Mouse (Mus musculus) retina, adult 2 months (tissue): ENCODE results near the gene Reln.

Experiments
- DNase-seq: peaks from one replicate; pipeline ENCODE4 v3.0.0-alpha.2; 2012; ENCODE audit warnings: low read depth, low spot score

Reln gene

DNA sequence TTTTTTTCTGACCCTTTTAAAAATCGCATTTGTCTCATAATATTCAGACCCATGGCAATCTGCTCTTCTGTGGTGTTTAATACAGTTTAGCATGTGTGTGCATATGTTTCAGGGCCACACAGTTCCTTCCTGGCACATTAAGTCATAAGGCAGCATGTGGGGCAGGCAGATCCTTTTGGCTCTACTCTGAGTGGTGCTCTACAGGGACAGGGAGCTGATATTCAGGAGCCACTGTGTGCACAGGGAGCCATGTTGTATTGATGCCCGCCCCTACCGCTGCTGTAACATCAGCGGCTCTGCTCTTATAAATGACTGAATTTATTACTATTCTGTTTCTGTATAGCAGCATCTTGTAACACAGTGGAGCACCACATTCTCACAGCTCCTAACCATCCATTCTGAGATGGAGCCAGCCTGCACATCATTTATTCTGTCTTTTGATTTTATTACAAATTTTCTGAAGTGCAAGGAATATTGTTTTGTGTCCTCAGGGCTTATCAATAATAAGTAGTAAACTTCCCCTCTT is 410.3 kb downstream of the Reln start:
- no peak for DNase-seq

DNA sequence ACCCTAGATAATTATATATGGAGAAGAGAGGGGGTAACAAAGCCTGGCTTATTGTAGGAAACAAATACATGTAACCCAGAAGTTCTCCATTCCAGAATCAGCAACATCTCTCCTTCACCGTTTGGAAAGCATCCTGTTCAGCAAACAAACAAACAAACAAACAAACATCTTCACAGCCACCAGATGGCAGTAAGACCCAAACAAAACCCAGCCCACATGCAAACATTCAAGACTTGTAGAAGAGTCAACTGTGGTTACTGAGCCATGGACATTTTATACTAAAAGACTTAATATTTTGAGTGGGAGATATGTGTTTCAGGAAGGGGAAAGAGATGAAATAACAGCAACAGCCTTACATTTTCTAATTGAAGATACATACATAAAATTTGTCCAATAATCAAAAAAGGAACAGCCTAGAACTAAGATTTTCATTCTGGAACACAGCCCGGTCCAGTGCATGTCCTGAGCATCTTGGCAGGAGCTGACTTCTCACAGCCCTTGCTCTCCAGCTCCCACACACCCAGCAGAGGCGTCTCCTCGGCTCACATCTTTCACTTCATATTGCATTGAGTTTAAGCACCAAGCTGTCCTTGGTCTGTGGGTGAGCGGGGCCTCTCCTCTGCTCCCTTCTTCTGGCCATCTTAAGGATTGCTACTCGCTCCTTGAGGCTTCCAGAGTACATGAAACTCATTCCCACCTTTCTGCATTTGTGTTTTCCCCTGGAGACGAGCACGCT is 411.0 kb downstream of the Reln start:
- DNase-seq, result peak; percentile 26

GRCm38 (mm10) chr5:21931151-21931550 is 413.4 kb downstream of the Reln start:
- no peak for DNase-seq

DNA sequence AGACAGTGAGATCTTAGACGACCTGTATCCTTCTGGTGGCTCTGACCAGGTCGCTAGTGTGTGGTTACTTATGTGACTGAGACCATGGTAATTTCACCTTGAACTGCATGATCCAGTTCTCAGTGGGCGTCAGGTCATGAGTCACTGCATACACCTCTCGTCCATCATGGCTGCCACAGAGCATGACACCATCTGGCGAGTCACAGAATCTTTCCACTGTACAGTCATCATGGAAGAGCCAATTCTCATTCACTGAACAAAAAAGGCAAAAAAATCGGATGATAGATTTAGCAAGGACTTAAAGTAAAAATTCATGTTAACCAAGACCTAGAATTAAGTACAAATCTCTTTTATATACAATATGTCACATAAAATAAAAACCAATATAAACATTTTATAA is 424.2 kb downstream of the Reln start:
- DNase-seq, result no peak

GRCm38 (mm10) chr5:21919281-21919780 is 425.2 kb downstream of the Reln start:
- no peak for DNase-seq

DNA sequence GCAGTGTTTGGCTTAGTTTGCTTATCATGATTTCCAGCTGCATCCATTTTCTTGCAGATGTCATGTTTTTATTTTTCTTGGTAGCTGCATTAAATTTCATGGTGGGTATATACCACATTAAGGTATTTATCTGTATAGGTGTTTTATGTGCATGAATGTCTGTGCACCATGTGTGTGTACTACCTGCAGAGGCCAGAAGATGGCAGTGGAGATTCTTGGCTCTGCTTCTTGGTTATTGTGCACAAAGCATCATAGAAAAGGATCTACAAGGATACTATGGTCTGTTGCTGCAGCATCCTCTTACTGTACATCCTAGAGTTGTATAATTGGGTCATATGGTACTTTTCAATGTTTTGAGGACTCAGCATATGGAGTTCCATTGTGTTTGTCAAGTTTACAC is 428.5 kb downstream of the Reln start:
- DNase-seq, result no peak

DNA sequence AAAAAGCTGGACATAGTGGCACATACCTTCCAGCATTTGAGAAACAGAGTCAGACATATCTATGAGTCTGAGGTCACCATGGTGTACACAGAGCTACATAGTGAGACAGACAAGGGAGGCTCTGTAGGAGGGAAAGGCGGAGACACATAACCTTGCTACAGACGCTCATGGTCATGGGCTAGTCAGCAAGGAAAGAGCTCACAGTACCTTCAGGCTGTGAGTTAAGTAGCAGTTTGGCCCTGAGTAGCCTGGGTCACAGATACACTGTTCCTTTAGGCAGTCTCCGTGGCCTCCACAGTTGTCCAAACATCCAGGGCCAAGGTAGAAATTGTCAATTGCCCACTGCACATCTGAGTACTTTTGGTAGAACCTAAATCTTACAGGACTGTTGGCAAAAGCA is 429.7 kb downstream of the Reln start:
- DNase-seq, result no peak

- no peak for DNase-seq
These were observed 431.5 kb downstream of the Reln start for GRCm38 (mm10) chr5:21912835-21913530.

DNA sequence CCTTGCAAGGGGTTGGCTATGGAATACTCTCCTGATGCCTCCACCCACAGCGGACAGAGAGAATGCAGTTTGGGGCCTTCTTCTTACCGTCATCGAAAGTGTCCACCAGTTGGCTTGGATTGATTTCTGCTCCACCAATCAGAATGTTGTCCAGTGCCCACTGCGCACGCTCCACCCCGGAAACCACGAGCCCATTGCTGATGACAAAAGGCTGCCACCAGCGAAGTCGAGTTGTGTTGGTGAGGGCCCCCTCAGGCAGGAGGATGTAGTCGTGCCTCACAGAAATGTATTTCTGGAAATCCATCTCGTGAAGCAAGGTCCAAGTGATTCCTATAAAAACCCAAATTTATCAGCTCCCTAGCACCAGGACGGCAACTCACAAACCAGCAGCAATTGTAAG is 433.8 kb downstream of the Reln start:
- DNase-seq, result no peak

DNA sequence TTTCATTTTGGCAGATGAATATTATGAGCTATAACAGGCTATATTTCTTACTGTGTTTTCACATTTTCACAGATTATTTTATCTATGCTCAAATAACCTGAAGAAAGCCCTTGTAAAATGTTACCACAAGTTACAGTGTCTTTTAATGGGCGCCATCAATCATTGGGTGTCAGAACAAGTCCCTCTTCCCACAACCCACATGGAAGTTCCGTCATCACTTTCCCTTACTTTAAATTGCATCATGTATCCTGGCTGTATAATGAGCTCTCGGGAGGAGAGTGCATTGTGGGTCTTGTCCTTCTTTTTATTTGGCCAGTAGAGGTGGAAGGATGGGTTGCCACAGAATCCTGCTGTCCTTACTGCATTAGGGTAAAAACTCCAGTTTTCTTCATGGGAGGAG is 434.8 kb downstream of the Reln start:
- DNase-seq, result no peak

GRCm38 (mm10) chr5:21901411-21901810 is 443.1 kb downstream of the Reln start:
- DNase-seq, result no peak

GRCm38 (mm10) chr5:21900891-21901290 is 443.6 kb downstream of the Reln start:
- DNase-seq, result no peak

DNA sequence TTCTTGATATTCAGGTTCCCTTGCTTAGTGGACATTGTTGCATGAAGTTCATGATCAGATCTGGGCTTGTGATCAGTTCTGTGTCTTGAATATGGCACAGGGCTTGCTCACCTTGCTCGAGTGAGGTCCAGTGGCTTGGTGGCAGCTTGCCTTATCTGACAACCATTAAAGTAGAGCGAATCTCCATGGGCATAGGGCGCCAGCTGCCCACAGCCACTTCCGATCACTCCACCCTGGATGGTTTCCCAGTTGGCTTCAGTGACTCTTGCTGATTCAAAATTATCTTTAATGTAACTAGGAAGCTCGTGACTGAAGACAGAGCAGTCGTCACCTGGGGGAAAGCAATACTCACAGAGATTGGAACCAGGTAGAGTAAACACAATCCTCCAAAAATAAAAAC is 445.6 kb downstream of the Reln start:
- no peak for DNase-seq

DNA sequence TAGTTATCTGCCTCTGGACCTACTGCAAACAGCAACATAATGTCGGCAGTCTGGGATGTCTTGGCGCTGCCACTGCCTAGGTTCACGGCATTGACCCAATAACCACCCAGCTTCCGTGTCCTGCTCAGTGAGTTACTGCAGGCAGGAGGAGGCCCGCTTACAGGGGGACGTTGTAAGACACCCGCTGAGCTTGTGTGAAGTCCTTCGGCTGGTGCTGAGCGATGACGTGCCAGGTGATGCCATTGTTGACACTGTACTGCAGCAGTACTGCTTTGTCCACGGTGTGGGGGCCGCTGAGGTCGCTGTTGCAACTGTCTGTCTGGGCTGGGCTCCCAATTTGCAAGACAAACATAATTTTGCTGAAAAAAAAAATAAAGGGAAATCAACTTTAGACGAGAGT is 447.9 kb downstream of the Reln start:
- DNase-seq, result no peak

GRCm38 (mm10) chr5:21894168-21894567 is 450.3 kb downstream of the Reln start:
- no peak for DNase-seq

DNA sequence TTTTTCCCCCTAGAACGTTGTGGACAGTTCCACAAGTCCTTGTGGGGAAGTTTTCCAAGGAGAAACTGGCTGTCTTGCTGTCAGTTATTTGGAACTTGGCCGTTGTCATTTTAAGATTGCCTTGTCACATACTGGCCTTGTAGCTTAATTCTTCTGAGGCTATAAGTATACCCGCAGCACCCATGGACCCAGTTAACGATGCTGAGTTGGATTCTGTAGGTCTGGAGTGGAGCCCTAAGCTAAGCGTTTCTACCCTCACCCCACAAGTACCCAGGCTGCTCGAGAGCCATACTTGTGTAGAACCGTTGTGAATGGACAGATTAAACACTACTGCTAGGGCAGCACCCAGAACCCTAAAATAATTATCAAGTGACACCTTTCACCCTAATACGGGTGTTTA is 477.8 kb downstream of the Reln start:
- DNase-seq, result no peak

DNA sequence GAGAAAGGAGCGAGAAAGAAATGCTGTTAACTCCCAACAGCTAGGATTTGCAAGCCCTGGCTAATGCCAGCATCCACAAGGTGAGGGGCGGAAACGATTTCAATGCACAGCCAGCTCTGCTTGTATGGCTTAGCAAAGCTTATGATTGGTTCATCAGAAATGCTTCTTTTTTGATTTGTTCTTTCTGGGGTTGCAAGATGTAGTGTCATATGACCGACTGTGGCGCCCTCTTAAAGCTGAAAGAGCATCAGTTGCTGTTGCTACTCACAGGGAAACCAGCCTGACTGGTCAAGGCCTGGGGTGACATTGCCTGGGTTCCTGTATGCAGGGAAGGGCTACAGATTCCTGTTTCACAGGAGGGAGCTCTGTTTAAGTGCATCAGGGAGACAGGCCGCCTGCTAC is 478.2 kb downstream of the Reln start:
- DNase-seq, result no peak

DNA sequence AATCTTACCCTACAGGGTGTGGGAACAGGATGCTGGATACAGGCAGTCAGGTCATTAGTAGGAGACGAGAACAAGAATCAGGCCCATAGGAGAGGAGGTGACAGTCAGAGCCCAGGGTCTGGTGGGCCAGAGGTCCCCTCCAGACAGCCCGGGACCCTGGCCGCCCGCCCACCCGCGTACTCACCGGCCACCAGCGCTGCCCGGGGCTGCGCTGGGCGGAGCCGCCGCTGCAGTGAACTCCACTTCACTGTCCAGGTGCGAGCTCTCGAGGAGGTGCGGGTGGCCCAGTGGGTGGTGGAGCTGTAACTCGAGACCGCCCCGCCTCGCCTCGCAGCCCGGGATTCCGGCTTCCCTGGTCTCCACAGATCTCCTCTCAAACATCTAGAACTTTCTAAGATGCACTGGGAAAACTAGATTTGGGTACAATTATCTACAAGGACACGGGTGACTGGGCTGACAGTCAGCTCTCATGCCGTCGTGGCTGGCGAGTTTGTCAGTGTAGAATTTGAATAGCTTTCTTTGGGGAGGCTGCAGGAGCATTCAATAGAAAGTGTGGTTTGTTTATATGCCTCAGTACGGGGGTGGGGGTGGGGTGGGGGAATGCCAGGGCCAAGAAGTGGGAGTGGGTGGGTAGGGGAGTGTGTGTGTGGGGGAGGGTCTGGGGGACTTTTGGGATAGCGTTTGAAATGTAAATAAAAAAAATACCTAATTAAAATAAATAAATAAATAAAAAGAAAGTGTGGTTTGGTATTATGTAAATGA is 479.0 kb downstream of the Reln start, which contains the start of gene Slc26a5:
Gene Slc26a5 (minus strand): TSS at position 259 of the 762 bp plus-strand sequence.
- no peak for DNase-seq

DNA sequence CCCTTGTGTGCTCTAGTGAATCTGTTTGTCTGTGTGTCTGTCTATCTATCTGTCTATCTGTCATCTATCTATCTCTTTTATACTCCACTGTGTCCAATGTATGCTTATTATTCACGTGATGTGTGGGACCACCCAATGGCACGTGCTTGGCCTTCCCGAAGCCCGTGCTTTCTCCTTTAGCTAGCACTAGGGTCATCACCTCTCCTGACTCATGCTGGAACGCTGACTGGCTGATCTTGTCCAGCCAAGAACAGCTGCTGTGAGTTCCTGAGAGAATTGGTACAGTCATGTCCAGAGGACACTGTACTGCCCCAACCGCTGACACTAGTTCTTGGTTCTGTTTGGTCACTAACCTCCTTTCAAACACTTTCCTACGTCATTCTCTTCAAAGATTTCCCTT is 485.8 kb downstream of the Reln start:
- no peak for DNase-seq

- no peak for DNase-seq
These were observed 492.7 kb downstream of the Reln start for GRCm38 (mm10) chr5:21851679-21852340.

- DNase-seq, result no peak
These were observed 497.1 kb downstream of the Reln start for GRCm38 (mm10) chr5:21847438-21847837.
